Mouse (Mus musculus) stomach, embryonic 15.5 days (tissue): ENCODE data around the gene Spag5. TPM values are rescaled to one million over a fixed set of nuclear protein-coding genes. Genes with fewer than 3 reads are reported as not detected.

Source experiments
- ATAC-seq: fragments of 200-750 bp; cut with Nextera tagmentation; 2 replicates; pipeline ENCODE4 v1.8.0; 2017; ENCODE audit warnings: low read depth, moderate number of reproducible peaks, moderate TSS enrichment; ENCODE audit not compliant: insufficient read depth, low FRiP score
- H3K27ac ChIP-seq: fragments of 300-500 bp; sonication (generic); 2 replicates; pipeline ENCODE4 v1.5.1; 2015; ENCODE audit warnings: mild to moderate bottlenecking, inconsistent platforms
- H3K27me3 ChIP-seq: fragments of 300-500 bp; sonication (generic); replicated peaks from 2 replicates; pipeline ENCODE4 v1.6.1; 2015; ENCODE audit warnings: inconsistent platforms
- H3K36me3 ChIP-seq: fragments of 300-500 bp; sonication (generic); 2 replicates; pipeline ENCODE4 v1.6.1; 2015; ENCODE audit warnings: inconsistent platforms
- H3K4me1 ChIP-seq: fragments of 300-500 bp; sonication (generic); 2 replicates; pipeline ENCODE4 v1.6.1; 2015; ENCODE audit warnings: inconsistent platforms
- H3K4me2 ChIP-seq: fragments of 300-500 bp; sonication (generic); 2 replicates; pipeline ENCODE4 v1.6.1; 2015; ENCODE audit warnings: mild to moderate bottlenecking, inconsistent platforms
- H3K4me3 ChIP-seq: fragments of 300-500 bp; sonication (generic); replicated peaks from 2 replicates; pipeline ENCODE4 v1.5.1; 2015; ENCODE audit warnings: inconsistent platforms
- H3K9ac ChIP-seq: fragments of 300-500 bp; sonication (generic); 2 replicates; pipeline ENCODE4 v1.6.1; 2015; ENCODE audit warnings: inconsistent platforms
- H3K9me3 ChIP-seq: fragments of 300-500 bp; sonication (generic); 2 replicates; pipeline ENCODE4 v1.6.1; 2016; ENCODE audit warnings: inconsistent platforms
- WGBS: fragments of 180-500 bp; shearing (Covaris S2); methylation state at CpG from one replicate; pipeline ENCODE4 v1.1.7; 2015; 5-methylcytosine and 5-hydroxymethylcytosine counted together
- polyA plus RNA-seq: library from polyadenylated mRNA; unstranded; fragments of >200 nt; fragmentation: Nextera tagmentation; extraction: Ambion mirVana; gene quantifications from 2 replicates; pipeline ENCODE4 v1.2.1, GENCODE M21; 2015

The Spag5 gene
- polyA plus RNA-seq, 1 experiment from 2014 or later = 34.6 TPM

- no peak for ATAC-seq
- Histone ChIP-seq H3K9ac (no peak overlapping the region), H3K27me3 (no peaks in the 10 kb centered on the region), H3K9me3 (no peaks in the 10 kb centered on the region), H3K36me3 (no peaks in the 10 kb centered on the region), H3K4me3 (no peak overlapping the region), H3K4me2 (no peak overlapping the region), H3K4me1 (no peaks in the 10 kb centered on the region), H3K27ac (no peak overlapping the region)
- WGBS = 15% methylated on average over 22 of the region's 22 CpGs
Observed at GRCm38 (mm10) chr11:78358330-78359007, 57.1 kb downstream of the Spag5 start.

- H3K27me3 ChIP-seq = no peaks in the 10 kb centered on the region
- H3K9me3 ChIP-seq = no peaks in the 10 kb centered on the region
- H3K4me3 ChIP-seq = peak overlapping the region; percentile 34
- no peaks in the 10 kb centered on the region for H3K4me1 ChIP-seq
- no peak overlapping the region for H3K9ac ChIP-seq
- 8% methylated on average over 13 of the region's 13 CpGs for WGBS
- H3K27ac ChIP-seq = no peak overlapping the region
- ATAC-seq = peak; percentile 38; the same call in 1 of the 2 replicates
- H3K36me3 ChIP-seq = no peaks in the 10 kb centered on the region
- H3K4me2 ChIP-seq = peak overlapping the region; percentile 54
Observed at GRCm38 (mm10) chr11:78360125-78360788, 58.9 kb downstream of the Spag5 start.

DNA sequence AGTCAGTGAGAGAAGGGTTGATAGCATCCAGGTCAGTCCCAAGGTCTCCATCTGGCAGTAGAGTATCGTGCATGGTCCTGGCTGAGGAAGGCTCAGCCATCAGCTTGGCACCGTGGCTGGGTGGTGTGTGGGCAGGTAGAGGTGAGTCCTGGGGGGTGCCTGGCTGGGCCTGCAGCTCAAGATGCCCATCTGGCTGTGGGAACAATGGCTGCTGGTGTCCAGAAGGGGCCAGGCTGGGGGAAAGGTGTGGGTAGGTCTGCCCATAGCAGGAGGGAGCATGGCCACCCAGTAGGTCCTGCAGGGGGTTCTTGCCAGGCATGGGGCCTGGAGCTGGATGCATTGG lies 59.4 kb downstream of the Spag5 start:
- Histone ChIP-seq H3K4me3 (no peak overlapping the region), H3K9ac (no peak overlapping the region), H3K9me3 (no peaks in the 10 kb centered on the region), H3K4me1 (no peaks in the 10 kb centered on the region), H3K4me2 (peak overlapping the region; percentile 54; the same call in 1 of the 2 replicates), H3K27ac (no peak overlapping the region), H3K27me3 (no peaks in the 10 kb centered on the region), H3K36me3 (no peaks in the 10 kb centered on the region)
- 60% methylated on average over 2 of the region's 2 CpGs for WGBS
- ATAC-seq = no peak

DNA sequence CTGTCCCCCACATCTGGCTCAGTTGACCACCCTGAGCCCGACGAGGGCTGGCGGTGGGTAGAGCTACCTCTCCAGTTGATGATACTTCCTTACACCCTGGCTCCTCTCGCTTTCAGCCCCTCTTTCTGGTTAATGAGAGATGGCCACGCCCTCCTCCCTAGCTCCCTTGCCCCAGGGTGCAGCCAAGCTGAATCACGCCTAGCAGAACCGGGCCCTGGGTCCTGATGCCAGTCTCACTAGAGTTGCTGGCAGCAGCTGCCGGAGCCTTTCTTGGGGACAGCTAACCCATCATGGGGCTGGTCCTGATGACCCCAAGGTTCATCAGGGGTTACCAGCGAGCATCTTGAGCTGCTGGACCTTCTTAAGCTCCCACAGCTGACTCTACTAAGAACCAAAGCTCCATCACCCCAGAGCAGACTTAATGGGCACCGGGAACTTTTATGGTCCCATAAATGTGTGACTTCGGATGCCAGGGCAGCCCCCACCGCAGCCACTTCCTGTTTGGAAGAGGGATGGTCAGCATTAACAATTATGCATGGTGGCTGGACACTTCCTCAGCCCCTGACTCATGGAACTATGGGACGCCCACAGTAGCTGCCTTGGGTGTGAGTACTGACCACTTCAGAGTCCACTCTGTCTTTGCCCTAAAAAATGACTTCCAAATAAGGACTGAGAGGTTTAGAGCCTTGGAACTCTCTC lies 62.1 kb downstream of the Spag5 start:
- H3K9ac ChIP-seq = no peak overlapping the region
- no peaks in the 10 kb centered on the region for H3K9me3 ChIP-seq
- H3K4me2 ChIP-seq = no peak overlapping the region
- 73% methylated on average over 13 of the region's 13 CpGs for WGBS
- H3K27me3 ChIP-seq = no peaks in the 10 kb centered on the region
- H3K4me3 ChIP-seq = no peak overlapping the region
- no peak overlapping the region for H3K27ac ChIP-seq
- no peaks in the 10 kb centered on the region for H3K4me1 ChIP-seq
- no peaks in the 10 kb centered on the region for H3K36me3 ChIP-seq
- no peak for ATAC-seq

DNA sequence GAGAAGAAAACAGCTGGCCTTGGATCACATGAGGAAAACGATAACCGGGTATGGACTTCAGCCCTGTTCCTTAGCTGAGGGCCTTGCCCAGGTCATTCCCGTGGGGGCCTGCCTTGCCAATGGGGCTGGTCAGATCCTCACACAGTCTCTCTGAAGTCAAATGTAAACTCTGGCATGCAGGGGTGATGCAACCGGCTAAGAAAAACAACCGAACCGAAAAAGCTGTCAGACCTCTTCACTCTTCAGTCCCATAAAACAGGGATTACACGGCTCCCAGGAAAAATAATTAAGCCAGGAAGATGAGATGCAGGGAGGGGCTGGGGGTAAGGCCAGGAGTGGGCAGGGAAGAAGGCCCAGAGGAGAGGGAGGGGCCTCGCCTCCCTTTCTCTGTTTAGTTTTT lies 62.8 kb downstream of the Spag5 start:
- H3K4me3 ChIP-seq = no peak overlapping the region
- no peaks in the 10 kb centered on the region for H3K4me1 ChIP-seq
- no peak for ATAC-seq
- WGBS = 27% methylated on average over 8 of the region's 8 CpGs
- H3K36me3 ChIP-seq = no peaks in the 10 kb centered on the region
- H3K27me3 ChIP-seq = no peaks in the 10 kb centered on the region
- H3K9ac ChIP-seq = no peak overlapping the region
- no peak overlapping the region for H3K4me2 ChIP-seq
- no peaks in the 10 kb centered on the region for H3K9me3 ChIP-seq
- no peak overlapping the region for H3K27ac ChIP-seq

GRCm38 (mm10) chr11:78367456-78368225 lies 66.3 kb downstream of the Spag5 start:
- WGBS = 83% methylated on average over 15 of the region's 15 CpGs
- no peak overlapping the region for H3K27ac ChIP-seq

DNA sequence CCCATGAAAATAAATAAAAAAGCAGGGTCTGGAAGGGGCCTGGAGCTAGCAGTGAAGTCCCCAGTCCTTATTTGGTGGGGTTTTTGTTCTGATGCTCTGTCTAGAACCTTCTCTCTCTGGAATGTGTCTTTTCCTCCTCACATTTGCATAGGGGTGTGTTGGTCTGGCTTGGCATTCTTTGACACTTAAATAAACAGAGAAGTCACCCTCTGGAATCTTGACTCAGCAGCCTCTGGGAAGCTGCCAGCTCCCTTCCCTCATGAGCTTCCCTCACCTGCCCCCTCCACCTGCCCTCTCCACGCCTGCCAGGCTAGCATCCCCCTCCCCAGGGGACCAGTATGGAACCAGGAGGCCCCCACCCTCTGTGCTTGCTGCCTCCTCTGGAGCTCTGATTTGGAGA lies 69.1 kb downstream of the Spag5 start:
- Histone ChIP-seq H3K4me2 (no peak overlapping the region), H3K4me3 (no peak overlapping the region), H3K36me3 (no peaks in the 10 kb centered on the region), H3K27me3 (no peaks in the 10 kb centered on the region), H3K27ac (no peak overlapping the region), H3K4me1 (peaks cover 7% of the 10 kb centered on the region; the same call in 1 of the 2 replicates), H3K9ac (no peak overlapping the region), H3K9me3 (no peaks in the 10 kb centered on the region)
- no peak for ATAC-seq
- 48% methylated on average over 1 of the region's 1 CpGs for WGBS

More at GRCm38 (mm10) chr11:78367456-78368225, 66.3 kb downstream of the Spag5 start:
- no peak for ATAC-seq
- no peaks in the 10 kb centered on the region for H3K36me3 ChIP-seq
- H3K9me3 ChIP-seq = no peaks in the 10 kb centered on the region
- H3K4me3 ChIP-seq = no peak overlapping the region
- H3K9ac ChIP-seq = no peak overlapping the region
- H3K4me1 ChIP-seq = peaks cover 7% of the 10 kb centered on the region; the same call in 1 of the 2 replicates
- no peak overlapping the region for H3K4me2 ChIP-seq
- H3K27me3 ChIP-seq = no peaks in the 10 kb centered on the region

GRCm38 (mm10) chr11:78371711-78372110 lies 70.4 kb downstream of the Spag5 start:
- Histone ChIP-seq H3K9ac (no peak overlapping the region), H3K9me3 (no peaks in the 10 kb centered on the region), H3K27ac (no peak overlapping the region), H3K4me2 (no peak overlapping the region), H3K36me3 (no peaks in the 10 kb centered on the region), H3K4me3 (no peak overlapping the region), H3K4me1 (peaks cover 7% of the 10 kb centered on the region; the same call in 1 of the 2 replicates), H3K27me3 (no peaks in the 10 kb centered on the region)
- ATAC-seq = no peak
- WGBS = 90% methylated on average over 11 of the region's 11 CpGs

Other genes starting within 250 kb of the Spag5 start
- gene Eral1, start 221.1 kb upstream of the Spag5 start, polyA plus RNA-seq = 26.5 and 30.6 TPM in 2 replicates
- gene Fam222b, start 206.9 kb upstream of the Spag5 start, polyA plus RNA-seq = 10.2 and 10.6 TPM in 2 replicates
- gene Traf4, start 135.9 kb upstream of the Spag5 start, polyA plus RNA-seq = 57.3 and 67.4 TPM in 2 replicates
- gene Nek8, start 124.9 kb upstream of the Spag5 start, polyA plus RNA-seq = 15.4 and 18.2 TPM in 2 replicates
- 29.8 and 30.8 TPM in 2 replicates for gene Tlcd1, start 124.8 kb upstream of the Spag5 start, polyA plus RNA-seq
- gene Rpl23a, start 117.9 kb upstream of the Spag5 start, polyA plus RNA-seq = 1,236 and 1,312 TPM in 2 replicates
- gene Rab34, start 113.1 kb upstream of the Spag5 start, polyA plus RNA-seq = 111 and 120 TPM in 2 replicates
- 2.9 and 3.0 TPM in 2 replicates for gene Proca1, start 108.1 kb upstream of the Spag5 start, polyA plus RNA-seq
- 89.7 and 92.1 TPM in 2 replicates for gene Sdf2, start 55.8 kb upstream of the Spag5 start, polyA plus RNA-seq
- gene Supt6, start 55.5 kb upstream of the Spag5 start, polyA plus RNA-seq = 22.8 and 25.7 TPM in 2 replicates
- 76.7 and 82.5 TPM in 2 replicates for gene 2610507B11Rik, start 39.8 kb upstream of the Spag5 start, polyA plus RNA-seq
- gene BC030499, start 10.7 kb upstream of the Spag5 start, polyA plus RNA-seq = 0.26 and 0.37 TPM in 2 replicates
- gene Aldoc, start 21.4 kb downstream of the Spag5 start, polyA plus RNA-seq = 24.1 and 24.5 TPM in 2 replicates
- gene Pigs, start 26.9 kb downstream of the Spag5 start, polyA plus RNA-seq = 67.8 and 75.7 TPM in 2 replicates
- gene Unc119, start 42.0 kb downstream of the Spag5 start, polyA plus RNA-seq = 34.1 and 34.8 TPM in 2 replicates
- 0.63 and 0.90 TPM in 2 replicates for gene Foxn1, start 85.0 kb downstream of the Spag5 start, polyA plus RNA-seq
- gene Slc13a2, start 120.7 kb downstream of the Spag5 start, polyA plus RNA-seq = 0.26 and 0.51 TPM in 2 replicates
- 11.9 and 12.4 TPM in 2 replicates for gene Slc46a1, start 164.2 kb downstream of the Spag5 start, polyA plus RNA-seq
- 2.6 and 3.3 TPM in 2 replicates for gene Sarm1, start 196.2 kb downstream of the Spag5 start, polyA plus RNA-seq
- 59.8 and 67.8 TPM in 2 replicates for gene Vtn, start 197.6 kb downstream of the Spag5 start, polyA plus RNA-seq
- gene Sebox, start 201.9 kb downstream of the Spag5 start, polyA plus RNA-seq = not detected in 2 replicates
- gene Tmem199, start 210.6 kb downstream of the Spag5 start, polyA plus RNA-seq = 45.5 and 47.2 TPM in 2 replicates
- gene Poldip2, start 210.7 kb downstream of the Spag5 start, polyA plus RNA-seq = 131 and 145 TPM in 2 replicates
- gene Tnfaip1, start 234.8 kb downstream of the Spag5 start, polyA plus RNA-seq = 66.3 and 73.6 TPM in 2 replicates
- 142 and 147 TPM in 2 replicates for gene Ift20, start 234.8 kb downstream of the Spag5 start, polyA plus RNA-seq
- 244 and 293 TPM in 2 replicates for gene Tmem97, start 249.2 kb downstream of the Spag5 start, polyA plus RNA-seq